Mouse (Mus musculus) thymus, postnatal 25 days (tissue): ENCODE data around the gene Col12a1.
"Not testable (repeated sequence)": the region's sequence is repeated elsewhere in the genome, so short reads cannot be mapped to it uniquely, and the experiment has no call there.

Source experiments
- DNase-seq: peaks from one replicate; pipeline ENCODE4 v3.0.0; 2022

Gene Col12a1

DNA sequence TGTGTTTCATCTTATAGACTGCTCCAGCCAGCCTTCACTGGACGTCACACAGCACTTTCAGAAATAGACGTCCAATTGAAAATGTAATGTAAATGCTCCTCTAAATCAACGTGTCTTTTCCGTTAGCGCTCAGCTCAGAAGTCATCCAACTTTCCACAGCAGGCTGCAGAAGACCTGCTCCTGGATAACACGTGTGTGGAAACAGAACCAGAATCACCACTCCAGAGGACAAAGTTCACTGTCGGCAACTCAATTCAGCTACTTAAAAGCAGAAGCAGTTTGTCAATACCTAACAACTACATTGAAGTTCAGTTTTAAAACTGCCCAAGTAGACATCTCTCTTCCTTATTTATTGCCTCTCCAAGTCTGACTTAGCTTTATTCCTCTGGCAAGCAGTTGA is 29.3 kb downstream of the Col12a1 start:
- DNase-seq: no peak

DNA sequence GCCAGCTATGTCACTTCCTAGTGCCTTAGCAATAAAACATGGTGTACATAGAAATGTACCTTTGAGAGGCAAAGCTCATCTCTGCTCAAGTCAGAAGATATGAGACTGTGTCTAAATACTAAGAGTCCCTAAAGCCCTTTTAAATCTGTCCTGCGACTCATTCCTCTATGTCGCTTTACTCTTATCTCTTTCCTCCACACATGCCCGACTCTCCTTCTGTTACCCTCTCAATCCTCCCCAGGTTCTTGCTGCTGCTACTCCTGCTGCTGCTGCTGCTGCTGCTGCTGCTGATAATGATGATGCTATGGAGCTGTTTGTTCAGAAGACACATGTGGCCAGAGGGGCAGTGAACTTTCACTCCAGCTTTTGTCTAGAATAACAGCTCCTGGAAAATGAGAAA is 31.4 kb downstream of the Col12a1 start:
- no peak for DNase-seq

DNA sequence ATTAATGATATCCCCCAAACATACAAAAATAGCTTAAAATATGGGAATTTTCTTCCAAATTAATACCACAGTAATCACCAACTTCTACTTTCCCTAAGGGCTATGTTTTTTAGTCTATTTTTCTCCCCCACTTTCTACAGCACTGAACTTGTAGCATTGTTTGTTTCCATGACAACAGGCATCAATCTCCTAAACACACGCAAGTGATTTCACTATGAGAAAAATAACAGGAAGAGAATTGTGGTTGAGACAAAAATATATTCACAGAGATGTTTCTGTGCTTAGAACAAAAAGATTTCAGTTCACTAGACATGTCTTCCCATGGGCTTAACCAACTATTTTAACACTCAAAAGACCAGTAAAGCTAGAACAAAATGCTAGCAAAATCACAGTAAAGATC is 32.6 kb downstream of the Col12a1 start:
- DNase-seq: no peak

DNA sequence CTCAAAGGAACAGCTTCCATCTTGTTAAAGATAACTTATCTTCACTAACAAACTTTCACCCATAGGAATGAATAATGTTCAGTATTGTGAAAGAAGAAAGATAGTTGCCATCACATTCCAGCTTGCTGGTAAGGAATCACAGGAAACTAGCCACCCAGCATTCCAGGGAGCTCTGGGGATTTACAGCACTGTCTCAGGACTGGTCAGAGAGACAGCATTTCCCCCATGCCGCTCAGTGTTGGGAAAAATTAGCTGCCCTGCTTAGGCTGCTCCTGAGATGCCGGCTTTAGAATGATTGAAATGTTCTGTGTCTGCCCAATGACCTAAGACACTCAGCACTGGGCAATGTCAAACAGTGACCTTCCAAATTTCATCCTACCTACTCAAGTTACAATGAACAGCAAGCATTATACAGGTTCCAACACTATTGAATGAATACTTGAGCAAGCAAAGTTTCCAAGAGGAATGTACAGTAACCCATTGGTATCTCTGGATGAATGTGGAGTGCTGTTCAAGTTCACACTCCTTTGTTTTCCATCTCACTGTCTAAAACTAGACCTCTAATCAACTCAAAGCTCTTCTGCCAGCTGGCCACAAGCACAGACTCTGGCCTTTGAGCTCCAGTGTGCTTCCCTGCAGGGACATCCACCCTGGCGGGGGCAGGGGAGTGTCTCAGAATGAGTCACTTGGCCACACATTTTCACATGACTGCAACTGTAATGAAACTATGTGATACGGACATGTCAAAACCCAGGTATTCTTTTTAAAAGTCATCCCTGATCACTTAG is 38.0 kb downstream of the Col12a1 start:
- DNase-seq: no peak

DNA sequence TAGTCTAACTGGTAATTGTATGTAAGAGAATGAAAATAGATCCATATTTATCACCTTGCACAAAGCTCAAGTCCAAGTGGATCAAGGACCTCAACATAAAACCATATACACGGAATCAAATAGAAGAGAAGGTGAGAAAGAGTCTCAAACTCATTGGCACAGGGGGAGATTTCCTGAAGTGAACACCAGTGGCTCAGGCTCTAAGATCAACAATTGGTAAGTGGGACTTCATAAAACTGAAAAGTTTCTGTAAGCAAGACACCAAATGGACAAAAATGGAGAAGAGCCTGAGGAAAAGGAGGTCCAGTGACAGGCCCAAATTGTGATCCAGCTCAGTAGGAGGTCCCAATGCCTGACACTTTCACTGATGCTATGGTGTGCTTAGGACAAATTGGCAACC is 49.8 kb downstream of the Col12a1 start:
- DNase-seq: not testable (repeated sequence)

DNA sequence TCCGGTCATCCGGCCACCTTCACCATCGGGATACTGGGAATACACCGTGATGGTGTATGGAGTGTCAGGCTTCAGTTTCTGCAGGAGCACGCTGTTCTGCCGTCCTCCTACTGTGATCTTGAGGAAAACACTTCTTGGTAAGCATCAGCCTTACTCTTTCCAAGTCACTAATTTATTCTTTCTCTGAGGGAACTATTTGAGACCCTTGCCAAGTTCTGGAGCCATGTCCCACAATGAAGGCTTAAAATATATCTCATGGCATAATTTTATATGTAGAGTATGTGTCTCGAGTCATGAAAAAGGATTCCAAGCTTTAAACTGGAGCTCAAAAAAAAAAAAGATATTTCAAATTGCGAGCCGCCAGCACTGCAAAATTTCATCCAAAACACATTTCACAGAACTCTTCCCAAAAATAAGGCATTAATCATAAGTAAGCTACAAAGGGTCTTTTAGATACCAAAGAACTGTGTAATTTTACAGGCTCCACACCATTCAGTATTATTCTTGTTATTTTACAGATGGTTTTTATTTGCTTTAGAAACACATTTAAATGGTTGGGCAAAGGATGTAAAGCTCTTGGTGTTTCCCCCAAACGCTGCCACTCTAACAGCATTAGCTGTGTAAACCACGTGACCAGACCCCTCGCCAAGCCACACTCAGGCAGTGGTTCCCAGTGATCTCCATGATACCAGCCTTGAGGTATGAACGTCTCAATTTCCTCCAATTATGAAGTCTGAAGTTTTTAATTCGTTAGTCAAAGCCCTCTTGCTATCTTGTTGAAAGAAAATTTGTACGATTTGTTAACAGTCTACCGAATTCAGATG is 65.1 kb downstream of the Col12a1 start:
- DNase-seq: no peak

DNA sequence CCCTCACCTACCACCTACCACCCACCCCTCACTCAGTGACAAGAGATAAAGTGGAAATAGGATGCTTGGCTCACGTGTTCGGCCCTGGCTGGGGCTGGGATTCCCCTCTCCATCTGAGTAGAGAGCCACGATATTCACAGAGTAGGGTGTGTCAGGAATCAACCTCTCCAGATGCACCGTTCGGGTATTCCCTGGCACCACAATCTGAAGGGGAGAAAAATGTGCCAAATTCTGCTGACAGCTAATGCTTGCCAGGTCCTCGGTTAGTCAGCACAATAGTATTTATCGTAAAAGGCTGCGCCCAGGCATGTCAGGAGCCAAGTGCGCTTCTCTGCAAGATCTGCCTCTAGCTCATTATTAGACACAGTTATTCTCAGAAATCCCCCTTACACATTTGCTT is 70.0 kb downstream of the Col12a1 start:
- DNase-seq: no peak

DNA sequence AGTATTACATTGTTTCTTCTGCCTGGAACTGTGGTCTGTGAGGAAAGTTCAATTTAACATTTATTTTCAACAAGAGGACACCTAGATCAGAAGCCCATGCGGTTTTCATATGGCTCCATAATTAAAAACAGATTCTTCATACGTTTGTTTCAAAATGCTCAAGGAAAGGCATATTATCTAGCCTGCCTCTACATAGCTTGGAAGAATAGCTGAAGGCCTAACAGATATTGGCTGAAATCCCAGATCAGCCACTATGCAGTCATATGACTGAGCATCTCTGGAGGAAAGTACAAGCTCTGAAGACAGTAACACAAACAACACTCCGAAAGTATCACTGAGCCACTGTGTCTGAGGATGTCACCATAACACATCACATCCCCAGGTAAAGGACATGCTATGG is 72.9 kb downstream of the Col12a1 start:
- no peak for DNase-seq

DNA sequence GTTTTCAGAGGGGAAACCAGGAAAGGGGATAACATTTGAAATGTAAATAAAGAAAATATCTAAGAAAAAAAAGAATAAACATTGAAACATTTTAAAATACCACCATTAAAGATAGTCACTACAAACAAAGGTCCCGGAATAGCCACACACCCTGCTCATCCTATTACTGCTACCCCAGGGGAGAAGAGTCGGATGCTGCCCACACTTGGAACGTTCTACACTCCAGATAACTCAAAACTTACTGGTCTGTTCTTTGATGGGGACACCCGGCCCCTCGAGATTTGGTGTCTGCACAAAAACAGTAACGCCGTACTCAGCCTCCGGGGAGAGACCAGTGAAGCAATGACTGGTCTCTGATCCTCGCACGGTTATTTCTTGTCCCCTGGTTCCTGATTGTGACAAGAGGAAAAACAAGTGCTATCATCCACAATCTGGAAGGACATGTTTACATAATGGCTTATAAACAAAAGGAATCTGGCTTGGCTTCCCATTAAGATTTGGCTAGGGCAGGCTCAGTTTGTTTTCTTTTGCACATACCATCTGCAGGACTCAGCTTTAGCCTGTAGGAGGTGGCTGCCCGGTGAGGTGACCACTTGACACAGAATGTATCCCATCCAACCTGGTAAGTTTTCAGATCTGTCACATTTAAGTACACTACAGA is 79.1 kb downstream of the Col12a1 start:
- no peak for DNase-seq

DNA sequence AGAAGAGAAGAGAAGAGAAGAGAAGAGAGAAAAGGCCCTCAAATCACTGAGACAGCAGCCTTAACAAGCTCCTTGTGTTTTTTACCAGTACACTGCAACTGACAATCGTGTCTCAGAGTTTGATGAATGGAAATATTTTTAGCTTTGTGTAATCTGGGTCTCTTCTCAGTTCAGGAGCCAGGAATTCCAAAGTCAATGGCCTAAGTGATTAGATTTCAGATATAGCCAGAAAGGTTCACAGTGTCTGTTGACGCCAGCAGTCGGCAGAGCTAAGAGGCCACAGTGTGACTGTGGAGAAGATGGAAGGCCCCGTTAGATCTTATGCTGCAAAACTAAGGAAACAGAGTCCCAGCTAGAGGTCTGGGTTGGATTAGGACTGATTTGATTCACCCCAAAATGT is 80.8 kb downstream of the Col12a1 start:
- DNase-seq: no peak

DNA sequence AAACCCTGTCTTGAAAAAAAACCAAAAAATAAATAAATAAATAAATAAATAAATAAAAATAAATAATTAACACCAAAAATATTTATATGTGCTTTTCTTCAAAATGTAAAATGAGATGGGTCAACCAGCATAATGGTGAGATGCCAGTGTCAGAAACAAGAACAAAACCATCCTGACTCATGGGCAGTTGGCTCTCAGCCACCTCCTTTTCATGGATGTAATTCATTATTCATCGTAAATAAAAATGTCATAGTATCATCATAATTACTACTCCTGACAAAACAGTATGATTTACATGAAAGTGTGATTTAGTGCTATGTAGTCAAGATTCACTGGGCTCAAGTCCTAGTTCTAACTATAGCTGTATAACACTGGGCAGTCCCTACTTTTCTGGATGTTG is 84.6 kb downstream of the Col12a1 start:
- DNase-seq: no peak

DNA sequence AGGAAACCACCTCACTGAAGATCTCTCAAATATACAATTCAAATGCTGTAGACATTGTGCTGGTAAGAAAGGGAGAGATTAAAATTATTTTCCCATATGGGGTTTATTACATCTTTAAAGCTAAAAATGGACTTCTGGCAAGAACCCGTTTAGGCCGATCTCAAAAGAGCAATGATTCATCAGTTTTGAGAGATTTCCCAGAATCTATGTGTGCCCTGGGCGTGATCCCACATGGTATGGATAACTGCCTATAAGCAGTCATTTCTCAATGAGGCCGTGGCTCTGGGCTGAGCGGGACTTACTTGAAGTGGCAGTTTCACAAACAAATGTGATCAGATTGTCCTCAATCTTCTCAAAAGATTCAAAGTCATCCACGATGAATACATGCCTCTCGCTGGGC is 87.4 kb downstream of the Col12a1 start:
- DNase-seq: no peak

DNA sequence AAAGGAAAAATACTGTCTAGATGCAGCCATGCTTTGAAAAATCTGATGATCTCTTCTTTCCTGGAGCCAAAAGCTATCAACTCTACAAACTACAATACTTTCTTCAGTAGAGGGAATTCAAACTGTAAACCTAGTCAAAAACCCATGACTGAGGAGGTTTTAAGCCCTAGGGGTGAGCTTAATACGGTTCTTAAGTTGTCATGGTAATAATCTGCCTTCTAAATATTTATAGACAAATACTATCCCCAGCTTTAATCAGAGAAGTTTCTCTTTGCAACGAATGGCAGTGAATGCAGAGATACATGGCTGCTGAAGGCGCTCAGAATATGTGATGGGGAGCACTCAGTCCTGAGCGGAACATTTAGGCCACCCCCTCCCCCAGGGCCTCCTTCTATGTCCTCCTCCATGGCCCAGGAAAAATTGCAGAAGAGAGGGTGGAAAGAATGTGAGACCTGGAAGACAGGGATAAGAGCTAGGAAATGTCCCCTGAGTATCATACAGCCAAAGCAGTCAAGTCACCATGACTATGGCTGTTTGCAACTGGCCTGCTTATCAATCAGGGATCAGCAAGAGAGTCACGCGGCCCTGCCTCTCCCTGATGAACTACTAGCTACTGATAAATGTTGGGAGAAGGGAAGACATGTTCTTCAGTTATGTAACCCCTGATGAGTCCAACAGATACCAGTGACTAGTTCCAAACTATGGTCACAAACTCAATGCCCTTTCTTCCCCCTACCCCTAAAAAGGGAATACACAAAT is 99.6 kb downstream of the Col12a1 start:
- no peak for DNase-seq

DNA sequence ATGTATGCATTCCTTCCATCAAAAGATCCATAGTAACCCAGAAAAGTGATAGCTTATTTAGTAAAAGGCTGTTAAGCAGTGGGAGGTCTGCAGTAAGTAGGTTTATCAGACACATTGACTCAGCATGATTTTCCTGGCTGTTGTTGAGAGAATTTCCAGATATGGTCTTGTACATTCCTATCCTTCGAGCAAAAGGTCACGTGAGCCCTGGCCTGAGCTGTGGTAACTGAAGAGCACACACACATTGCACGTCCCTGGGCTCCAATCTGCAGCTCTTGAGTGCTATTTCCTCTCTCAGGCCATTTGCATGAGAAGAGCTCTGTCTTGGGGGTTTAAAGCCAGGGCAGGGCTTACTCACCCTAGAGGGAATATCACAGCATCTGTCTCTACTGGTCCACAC is 101.3 kb downstream of the Col12a1 start:
- no peak for DNase-seq

DNA sequence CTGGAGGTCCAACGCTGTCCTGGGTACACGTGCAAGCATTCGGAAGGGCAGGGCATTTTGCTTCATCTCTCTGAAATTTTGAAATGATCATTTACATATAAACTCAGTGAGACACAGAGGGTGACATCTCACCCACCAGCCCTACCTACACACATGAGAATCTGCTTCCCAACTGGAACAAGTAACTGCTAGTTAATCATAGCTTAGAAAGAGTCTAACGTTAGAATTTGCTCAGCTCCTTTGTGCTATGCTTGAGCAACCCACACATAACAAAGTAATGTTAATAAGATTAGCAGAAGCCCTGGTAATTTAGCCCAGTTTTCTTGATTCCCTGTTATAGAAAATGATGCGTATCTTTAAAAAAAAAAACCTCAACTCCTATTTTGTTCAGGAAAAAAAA is 102.6 kb downstream of the Col12a1 start:
- DNase-seq: no peak

DNA sequence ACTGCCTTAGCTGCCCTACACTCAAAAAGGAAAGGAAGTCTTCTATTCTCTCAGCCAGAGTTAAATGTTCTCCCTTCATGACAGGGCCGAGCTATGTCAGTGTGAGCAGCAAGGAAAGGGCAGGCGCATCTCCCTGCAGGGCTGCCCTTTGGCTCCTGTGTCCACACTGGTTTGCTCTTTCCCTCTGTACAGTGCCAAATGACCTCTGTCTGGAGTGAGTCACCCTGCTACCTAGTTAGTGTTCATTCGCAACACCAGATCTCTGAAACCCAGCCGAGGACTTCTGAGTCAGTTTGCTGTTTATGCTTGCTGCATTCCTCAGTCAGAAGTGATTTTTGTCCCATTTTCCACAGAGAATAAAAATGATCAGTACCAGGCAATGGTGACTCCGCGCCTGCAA is 108.3 kb downstream of the Col12a1 start:
- DNase-seq: no peak

DNA sequence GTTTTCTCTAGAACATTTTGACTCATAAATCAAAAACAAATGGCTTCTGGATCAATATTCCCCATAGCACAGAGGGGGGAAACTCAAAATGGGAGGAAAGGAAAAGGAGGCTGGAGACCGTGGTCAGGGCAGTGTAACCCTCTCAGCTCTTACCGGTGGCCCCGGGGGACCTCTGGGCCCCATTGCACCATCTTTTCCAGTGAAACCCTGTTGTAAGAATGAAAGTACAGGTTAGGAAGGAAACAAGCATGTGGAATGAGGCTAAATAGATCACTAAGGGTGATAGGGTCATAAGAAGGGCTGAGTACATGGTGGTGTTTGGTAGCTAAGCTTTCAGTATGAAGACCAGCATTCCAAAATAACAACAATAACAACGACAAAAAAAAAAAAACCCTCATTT is 109.0 kb downstream of the Col12a1 start:
- DNase-seq: no peak

DNA sequence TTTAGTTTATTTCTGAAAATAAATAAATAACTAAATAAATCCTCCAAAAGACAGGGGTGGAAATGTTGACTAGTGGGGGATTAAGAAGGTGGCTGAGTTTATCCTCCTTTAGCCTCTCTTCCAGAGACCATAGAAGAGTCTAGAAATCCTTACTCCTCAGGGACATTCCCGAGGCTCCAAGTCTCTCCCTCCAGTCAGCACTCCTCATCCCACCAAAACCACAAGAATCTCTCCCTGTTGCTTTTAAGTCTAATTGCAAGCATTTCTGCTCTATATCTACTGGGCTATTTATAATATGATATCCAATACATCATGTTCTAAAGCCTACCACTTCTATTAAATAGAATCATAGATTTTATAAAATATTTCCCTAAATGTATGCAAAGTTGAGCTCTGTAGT is 109.8 kb downstream of the Col12a1 start:
- no peak for DNase-seq

DNA sequence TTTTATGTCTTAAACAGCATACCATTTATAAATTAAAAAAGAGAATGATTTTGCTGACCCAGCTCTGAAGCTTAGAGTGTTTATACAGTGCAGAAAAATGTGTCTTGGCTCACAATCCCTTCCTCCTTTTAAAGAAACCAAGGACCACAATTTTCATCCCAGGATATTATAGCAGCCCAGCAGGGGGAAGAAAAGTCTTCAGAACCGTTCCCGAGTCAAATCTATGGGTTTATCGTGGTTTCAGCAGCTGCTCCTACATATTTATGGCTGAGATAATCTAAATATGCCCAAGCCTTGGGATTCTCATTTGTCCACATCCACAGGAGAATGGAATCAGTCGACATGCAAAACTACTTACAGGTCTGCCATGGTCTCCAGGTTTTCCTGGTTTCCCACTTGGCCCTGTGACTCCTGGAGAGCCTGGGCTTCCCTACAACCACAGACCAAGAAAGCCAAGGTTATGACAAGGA is 110.5 kb downstream of the Col12a1 start:
- no peak for DNase-seq

DNA sequence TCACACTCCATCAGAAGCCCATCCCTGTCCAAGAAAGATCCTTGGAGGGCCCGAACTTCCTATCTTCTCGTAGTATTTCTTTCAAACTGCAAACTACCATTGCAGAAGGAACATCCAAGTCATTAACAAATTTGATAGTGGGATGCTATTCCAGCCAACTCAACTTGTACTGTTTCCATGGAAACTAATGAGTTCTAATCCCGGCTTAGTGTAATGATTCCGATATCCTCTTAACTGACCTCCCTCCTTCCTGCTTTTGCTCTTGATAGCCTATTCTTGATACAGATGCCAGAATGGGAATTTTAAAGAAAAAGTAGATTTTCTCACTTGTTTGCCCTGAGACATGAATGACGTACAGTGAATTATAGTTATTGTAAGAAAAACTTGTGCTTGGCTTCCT is 112.5 kb downstream of the Col12a1 start:
- DNase-seq: no peak

DNA sequence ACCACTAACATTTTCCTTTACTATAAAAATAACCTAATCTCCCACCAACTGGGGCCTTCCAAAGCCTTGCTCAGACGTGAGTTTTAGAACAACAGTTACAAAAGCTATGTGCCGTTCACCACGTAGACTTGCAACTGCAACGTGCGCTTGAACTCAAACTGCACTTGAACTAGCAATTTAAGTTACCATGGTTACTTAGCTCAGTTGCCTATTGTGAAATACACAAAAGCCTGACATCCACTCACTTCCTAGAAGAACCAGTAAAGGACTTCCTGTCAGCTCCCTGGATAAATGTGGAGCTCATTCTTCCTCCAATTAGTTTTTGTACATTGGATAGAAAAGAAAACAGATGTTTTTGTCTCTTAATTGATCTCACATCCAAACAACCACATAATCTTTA is 112.9 kb downstream of the Col12a1 start:
- no peak for DNase-seq

DNA sequence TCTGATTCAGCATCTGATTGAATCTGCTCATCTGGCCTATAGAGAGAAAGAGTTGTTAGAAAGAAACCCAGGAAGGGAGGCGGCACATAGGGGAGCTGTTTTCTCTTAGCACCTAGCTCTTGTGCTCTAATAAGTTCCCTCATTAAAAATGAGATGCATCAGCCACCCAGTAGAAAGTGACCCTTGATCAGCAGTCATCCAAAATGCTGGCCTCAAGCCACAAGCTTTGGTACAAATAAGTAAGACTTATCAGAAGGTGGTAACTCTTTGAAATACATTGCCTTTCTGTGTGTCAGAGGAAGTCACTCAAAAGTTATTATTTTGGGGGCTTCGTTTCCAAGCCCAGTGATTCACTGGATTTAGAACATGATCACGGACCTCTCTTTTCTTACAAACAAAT is 114.1 kb downstream of the Col12a1 start:
- no peak for DNase-seq

DNA sequence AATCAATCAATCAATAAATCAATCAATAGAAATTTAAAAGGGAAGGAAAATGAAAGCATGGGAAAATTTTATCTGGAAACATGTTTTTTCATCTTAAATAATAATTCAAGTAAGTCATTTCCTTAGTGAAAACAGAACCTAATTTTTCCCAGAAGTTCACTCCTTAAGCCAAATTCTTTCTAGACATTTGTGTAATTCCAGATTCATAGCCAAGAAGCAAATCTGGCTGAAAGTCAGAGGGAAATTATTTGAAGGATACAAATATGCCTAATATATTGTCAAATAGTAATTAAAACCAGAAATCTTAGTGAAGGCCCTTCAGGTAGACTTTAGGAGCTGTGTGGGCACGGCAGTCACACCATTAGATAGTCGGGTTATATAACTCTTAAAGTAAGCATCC is 115.2 kb downstream of the Col12a1 start:
- DNase-seq: no peak
